Mouse (Mus musculus) heart, adult 9 months (tissue): ENCODE measurements around the gene Inhbe.

Experiments used
- DNase-seq, 2 experiments: peaks; one replicate each; pipeline ENCODE4 v3.0.0; 2022; ENCODE audit warnings: low spot score in 2 of 2

Inhbe gene

GRCm38 (mm10) chr10:127346173-127346572 is 8.0 kb downstream of the Inhbe start:
- DNase-seq = no peak

- no peak for DNase-seq
Measured at GRCm38 (mm10) chr10:127343029-127343428, 11.2 kb downstream of the Inhbe start.

GRCm38 (mm10) chr10:127341891-127342639 is 12.1 kb downstream of the Inhbe start, which contains the start of gene Gli1:
Gene Gli1 (minus strand): TSS chr10:127341974.
- peak; percentile 66 to 82 for DNase-seq

GRCm38 (mm10) chr10:127341360-127341690 is 12.9 kb downstream of the Inhbe start:
- no peak for DNase-seq

GRCm38 (mm10) chr10:127340577-127341359 is 13.4 kb downstream of the Inhbe start:
- DNase-seq = no peak

- peak; percentile 38 to 43 for DNase-seq
Measured at GRCm38 (mm10) chr10:127339683-127340576, 14.3 kb downstream of the Inhbe start.

GRCm38 (mm10) chr10:127338930-127339682 is 15.1 kb downstream of the Inhbe start:
- peak; percentile 86 to 91 for DNase-seq

- DNase-seq = no peak
Measured at GRCm38 (mm10) chr10:127337536-127338099, 16.6 kb downstream of the Inhbe start.

- DNase-seq = no peak
Measured at GRCm38 (mm10) chr10:127336952-127337351, 17.3 kb downstream of the Inhbe start.

GRCm38 (mm10) chr10:127335271-127335670 is 18.9 kb downstream of the Inhbe start:
- DNase-seq = no peak

- DNase-seq = no peak
Measured at GRCm38 (mm10) chr10:127333152-127333551, 21.1 kb downstream of the Inhbe start.

- DNase-seq = no peak
Measured at GRCm38 (mm10) chr10:127332211-127332874, 21.9 kb downstream of the Inhbe start.

GRCm38 (mm10) chr10:127330212-127330611 is 24.0 kb downstream of the Inhbe start:
- DNase-seq = no peak

GRCm38 (mm10) chr10:127327461-127328145 is 26.6 kb downstream of the Inhbe start:
- DNase-seq = no peak

- peak in 1 of 2 experiments; percentile 28 for DNase-seq
Measured at GRCm38 (mm10) chr10:127326828-127327227, 27.4 kb downstream of the Inhbe start.

- peak in 1 of 2 experiments; percentile 18 for DNase-seq
Measured at GRCm38 (mm10) chr10:127326017-127326801, 28.0 kb downstream of the Inhbe start.

- no peak for DNase-seq
Measured at GRCm38 (mm10) chr10:127325454-127326016, 28.7 kb downstream of the Inhbe start.

- DNase-seq = peak in 1 of 2 experiments; percentile 25
Measured at GRCm38 (mm10) chr10:127324495-127324894, 29.7 kb downstream of the Inhbe start.
